Mouse (Mus musculus) heart, postnatal 4 days (tissue): Measurements from ENCODE around the gene Dcst2. TPM values are rescaled to one million over a fixed set of nuclear protein-coding genes. Genes with fewer than 3 reads are reported as not detected.

ENCODE experiments used
- DNase-seq: peaks from one replicate; pipeline ENCODE4 v3.0.0; 2021
- total RNA-seq, 2 experiments: library from RNA; stranded (reverse); gene quantifications; 2 replicates each; pipeline ENCODE4 v1.2.3; 2021

The Dcst2 gene
- total RNA-seq, 2 experiments from 2014 or later, result 0.14 to 0.23 TPM

DNA sequence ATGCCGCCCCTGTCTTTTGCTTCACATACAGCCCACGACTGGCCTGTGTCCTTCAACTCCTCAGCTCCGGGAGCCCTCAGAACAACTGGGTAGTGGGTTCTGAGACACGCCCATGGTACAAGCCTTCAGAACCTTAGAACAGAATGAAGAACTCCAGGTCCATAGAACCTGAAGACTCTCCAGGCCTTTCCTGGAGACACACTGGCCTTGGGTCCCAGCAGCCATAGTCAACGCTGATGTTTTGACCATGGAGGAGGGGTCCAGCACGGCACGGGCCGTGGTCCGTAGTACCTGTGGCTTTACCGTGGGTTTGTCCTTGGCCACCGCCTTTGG is 3.3 kb downstream of the Dcst2 start, which contains the start of gene Dcst1:
Gene Dcst1 (minus strand): TSS at position 101 of the 333 bp plus-strand sequence.
- no peak for DNase-seq

DNA sequence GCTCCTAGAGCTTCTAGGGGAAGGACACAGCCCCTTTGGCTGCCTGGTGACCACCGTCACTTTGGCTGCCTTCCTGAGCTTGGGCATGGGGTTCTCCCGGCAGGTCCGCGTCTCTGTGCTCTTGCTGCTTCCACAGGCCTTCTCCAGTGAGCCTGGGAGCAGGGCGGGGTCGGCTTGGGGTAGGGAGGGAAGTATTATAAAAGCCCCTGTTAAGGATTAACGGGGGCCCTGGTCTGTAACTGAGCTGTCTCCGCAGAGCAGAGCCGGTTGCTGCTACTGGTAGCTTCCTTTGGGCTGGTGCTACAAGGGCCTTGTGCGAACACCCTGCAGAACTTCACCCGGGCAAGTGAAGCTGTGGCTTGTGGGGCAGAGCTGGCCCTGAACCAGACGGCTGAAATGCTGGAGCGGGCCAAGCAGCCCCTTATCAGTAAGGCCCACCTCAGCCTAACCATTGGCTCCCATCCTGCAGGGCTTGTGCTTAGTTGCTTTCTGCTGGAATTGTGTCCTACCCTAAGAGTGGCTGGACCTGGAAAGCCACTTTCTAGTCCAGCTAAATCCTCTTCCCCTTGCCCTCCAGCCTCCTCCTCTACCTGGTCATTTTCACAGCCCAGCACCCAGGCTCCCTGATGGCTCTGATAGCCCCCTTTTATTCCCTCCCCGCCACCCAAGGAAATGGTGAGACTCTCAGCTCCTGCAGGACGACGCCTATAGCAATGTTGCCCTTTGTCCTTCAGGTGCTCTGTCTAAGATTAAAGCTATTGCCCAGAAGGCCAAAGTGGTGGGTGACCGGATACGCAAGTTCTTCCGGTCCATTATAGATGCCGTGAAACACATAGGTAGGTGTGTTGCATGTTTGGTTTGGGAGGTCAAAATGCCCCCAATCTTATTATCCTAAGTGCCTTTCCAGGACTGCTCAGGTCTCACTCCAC is 4.0 kb downstream of the Dcst2 start:
- peak; percentile 55 for DNase-seq

DNA sequence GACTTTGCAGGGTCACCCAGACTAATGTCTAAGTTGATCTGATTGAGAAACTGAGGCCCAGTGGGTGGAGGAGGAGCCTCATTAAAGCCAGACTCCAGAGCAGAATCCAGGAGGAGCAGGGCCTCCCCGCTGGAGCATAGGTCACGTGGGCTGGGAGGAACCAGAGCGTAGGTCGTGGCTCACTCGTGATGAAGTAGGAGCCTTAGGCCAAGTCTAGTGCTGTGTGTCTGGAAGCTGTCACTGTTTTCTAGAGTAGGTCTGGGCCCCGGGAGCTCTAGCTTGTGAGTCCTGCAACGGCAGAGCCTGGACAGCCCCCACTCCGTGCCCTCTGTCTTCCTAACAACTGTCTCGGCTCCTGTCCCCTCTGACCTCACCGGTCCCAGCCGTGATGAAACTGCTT is 5.6 kb downstream of the Dcst2 start:
- no peak for DNase-seq

DNA sequence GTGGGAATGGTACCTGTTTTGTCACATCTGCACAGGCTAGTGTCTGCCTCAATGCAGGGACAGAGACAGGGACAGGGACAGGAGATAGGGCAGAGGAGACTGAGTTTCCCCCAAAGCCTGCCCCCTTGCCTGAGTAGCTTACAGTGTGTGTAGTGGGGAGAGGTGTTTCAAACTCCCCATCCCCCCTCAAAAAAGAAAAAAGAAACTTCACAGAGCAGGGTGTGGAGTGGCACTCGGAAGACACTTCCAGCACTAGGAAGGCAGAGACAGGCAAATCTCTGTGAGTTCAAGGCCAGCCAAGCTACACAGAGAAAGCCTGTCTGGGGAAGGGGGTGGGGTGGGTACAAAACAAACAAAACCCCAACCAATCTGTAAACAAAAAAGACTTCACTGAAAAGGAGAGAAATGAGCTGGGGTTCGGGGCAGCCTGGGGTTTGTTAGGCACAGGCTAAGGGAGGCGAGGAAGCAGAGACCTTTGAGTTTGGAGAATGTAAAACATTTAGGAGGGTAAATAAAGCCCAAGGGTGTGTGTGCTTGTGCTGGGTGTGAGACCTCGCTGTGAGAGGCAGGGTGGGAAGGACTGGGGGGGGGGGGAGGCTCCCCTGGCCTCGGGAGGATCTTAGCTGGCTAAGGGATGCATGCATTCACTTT is 11.9 kb downstream of the Dcst2 start:
- DNase-seq, result no peak

DNA sequence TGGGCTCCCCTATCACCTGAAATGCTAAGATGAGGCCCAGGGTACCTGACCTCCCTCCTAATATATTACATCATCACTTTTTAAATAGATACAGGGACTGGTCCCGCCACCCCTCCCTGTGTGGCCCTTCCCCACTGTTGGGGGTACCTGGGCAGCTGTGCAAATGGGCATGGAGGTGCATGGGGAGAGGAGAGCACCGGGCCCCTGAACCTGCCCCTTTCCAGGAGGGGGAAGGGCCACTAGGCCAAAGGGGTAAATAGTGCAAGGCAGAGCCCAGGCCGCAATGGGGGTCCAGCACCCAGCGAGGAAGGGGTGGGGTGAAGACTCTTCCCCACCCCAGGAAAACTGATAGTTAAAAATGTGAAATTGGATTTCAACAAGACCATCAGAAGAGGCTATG is 16.1 kb downstream of the Dcst2 start:
- no peak for DNase-seq

DNA sequence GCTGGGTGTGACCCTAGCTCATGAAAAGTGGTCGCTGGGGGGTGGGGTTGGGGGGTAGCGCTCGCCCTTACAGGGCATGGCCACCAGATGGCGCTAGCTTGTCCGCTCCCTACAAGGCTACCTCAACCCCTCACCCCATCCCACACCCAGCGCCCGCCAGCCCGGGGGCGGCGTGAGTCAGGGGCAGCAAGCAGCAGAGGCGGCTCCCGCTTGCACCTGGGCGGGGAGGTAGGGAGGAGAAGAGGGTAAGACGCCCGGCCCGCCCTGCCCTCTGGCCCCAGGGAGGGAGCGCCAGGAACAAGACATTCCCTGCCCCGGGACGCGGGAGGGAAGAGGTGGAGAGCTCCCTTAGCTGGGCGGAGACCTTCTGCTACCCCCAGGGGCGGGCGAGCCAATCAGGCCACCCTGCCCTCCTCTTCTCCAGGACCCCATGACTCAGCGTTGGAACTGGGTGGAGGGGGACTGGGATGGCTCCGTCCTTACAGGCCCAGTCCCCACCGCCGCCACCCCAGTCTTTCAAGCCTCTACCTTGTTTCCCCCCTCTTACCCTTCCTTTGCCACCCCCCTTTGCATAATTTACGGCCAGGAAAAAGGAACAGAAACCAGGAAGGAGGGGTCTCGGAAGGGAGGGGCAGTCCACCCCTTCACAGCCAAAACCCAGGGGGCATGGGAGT is 16.8 kb downstream of the Dcst2 start:
- peak; percentile 84 for DNase-seq

DNA sequence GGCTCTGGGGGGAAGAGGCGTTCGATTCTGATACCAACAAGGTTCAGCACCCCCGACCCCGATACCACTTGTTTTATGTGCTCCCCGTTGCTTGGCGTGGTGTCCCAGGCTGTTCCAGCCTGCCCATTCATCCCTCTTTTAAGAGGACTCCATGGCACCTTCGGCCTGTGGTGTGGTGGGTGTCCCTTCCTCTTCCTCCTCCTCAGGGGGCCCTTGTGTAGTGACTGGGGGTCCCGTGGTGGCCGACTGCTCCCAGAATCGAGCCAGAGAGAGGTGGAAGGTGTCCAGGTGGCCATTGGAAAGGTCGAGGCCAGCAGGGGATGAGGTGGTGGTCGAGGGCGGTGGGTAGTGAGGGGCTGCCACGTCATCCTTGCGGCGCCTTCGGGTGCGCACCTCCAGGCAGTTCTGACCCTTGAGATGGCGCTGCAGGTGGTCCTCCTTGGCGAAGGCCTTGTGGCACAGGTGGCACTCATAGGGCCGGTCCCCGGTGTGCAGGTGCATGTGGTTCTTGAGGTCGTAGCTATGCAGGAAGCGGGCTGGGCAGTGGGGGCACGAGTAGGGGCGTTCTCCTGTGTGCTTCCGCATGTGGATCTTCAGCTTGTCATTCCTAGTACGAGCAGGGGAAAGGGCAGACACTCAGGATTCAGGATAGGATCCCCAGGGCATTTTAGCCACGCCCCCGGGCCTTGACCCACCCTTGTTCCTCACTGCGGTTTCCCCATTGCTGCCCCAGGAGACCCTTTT is 17.8 kb downstream of the Dcst2 start:
- no peak for DNase-seq

DNA sequence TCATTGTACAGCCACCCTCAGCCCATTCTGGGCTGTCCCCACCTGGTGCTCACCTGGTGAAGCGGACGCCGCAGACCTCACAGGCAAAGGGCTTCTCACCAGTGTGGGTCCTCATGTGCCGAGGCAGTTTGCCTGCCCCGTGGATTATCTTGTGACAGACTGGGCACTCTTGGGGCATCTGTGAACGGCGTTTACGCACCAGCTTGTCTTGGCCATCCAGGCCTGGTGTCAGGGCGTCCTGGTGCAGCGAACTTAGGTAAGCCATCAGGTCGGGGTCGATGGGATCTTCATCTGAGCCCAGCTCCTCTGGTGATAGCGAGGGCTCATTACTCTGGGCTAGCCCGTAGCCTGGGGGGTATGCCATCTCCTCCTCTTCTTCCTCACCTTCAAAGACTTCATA is 18.5 kb downstream of the Dcst2 start:
- no peak for DNase-seq

DNA sequence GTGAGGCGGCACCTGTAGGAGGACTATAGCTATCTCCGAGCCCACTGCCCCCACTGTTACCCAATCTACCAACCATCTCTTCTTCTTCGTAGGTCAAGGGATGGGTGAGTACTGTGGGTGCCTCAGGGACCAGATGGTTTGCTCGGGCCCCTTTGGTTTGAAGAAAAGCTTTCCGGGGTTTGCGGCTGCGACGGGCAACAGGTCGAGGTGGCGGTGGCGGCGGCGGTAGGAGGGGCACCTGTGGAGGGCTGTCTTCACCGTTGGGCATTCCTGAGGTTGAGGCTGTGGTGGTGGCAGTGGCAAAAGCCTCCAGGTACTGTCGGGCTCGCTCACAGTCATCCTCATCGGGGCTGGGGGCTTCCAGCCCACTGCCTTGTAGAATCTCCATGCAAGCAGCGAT is 18.9 kb downstream of the Dcst2 start:
- no peak for DNase-seq

DNA sequence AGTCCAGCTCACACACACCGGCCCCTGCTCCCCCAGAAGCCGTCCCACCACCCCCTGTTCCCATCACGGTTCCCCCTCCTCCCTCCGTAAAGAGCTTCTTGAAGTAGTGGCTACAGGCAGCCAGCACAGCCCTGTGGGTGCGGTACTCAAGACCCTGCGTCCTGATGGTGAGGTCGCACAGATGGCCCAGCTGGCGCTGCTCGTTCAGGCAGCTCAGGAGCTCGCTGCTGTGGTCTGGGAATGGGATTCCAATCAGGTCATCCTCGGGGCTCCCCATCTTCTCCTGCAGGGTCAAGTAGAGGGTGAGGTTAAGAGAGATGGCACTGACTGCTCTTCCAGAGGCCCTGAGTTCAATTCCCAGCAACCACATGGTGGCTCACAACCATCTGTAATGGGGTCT is 19.5 kb downstream of the Dcst2 start:
- DNase-seq, result no peak

DNA sequence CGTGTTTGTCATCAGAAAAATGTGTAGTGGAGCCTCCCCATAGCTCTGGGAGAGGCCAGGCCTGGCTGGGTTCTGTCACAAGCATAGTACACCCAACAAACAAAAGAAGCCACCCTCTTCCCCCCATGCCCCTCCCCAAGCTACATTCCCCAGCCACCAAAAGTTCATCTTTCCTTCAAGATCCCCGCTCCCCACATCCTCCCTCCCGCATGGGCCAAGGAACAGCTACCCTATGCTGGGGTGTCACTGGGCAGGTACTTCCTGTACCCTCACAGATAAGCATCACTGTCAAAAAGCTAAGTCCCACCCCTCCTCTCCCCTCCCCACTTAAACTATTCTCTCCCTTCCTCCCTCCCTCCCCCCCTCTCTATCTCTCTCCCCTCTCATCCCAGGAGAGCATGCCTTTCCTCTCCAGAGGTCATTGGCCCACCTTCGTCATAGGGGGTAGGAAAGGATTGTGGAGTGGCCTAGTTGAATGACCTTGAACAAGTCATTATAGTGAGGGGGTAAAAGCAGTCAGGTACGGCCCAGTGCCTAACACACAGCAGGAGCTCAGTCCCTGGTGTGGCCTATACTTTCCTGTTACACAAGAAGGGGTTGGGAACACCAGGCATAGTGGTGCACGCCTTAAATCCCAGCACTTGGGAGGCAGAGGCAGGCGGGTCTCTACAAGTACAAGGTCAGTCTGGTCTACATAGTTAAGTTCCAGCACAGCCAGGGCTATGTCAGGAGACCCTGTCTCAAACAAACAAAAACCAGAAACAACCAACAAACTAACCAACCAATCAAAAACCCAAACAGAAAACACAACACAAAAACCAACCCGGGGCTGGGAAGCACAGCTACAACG is 20.5 kb downstream of the Dcst2 start:
- DNase-seq, result no peak

DNA sequence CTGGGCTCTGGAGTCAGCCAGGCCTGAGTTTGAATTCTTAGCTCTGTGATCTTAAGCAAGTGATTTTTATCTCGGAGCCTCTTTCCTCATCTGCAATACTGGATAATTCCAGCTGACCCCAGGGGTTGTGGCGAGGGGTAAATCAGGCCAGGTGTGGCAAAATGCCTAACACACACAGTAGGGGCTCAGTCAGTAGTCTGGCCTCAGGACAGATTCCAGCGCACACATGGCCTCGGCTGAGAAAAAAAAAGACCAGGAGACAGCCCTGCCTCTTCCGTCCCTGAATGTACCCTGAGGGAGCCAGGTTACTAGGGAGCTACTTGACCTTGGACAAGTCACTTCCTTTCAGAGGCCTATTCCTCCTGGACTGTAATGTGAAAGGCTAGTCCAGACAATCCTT is 21.2 kb downstream of the Dcst2 start:
- no peak for DNase-seq

DNA sequence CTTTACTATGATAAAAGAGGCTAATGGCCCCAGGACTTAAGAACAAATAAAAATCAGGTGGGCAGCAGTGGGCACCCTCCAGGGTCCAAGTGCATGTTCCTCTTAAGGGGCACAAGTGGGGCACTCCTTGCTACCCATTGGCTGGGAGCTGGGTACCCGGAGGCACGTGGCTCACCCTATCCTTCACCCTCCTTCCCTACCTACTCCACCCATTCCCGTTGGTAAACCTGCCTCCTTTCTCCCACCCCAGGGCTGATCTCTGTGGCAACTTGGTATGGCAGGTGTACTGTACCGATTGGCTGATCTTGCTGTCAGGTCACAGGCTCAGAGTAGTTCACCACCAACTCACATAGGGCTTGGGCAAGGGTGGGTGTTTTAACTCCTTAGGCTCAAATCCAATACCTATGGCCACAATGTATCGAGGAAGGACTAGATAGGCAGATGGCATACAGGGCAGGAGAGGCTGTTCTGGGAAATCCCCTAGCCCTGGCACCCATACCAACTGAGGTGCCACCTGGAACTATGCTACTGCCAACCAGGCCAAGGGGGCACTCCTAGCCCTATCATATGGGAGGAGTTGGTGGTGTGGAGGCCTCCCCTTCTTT is 22.0 kb downstream of the Dcst2 start:
- no peak for DNase-seq

DNA sequence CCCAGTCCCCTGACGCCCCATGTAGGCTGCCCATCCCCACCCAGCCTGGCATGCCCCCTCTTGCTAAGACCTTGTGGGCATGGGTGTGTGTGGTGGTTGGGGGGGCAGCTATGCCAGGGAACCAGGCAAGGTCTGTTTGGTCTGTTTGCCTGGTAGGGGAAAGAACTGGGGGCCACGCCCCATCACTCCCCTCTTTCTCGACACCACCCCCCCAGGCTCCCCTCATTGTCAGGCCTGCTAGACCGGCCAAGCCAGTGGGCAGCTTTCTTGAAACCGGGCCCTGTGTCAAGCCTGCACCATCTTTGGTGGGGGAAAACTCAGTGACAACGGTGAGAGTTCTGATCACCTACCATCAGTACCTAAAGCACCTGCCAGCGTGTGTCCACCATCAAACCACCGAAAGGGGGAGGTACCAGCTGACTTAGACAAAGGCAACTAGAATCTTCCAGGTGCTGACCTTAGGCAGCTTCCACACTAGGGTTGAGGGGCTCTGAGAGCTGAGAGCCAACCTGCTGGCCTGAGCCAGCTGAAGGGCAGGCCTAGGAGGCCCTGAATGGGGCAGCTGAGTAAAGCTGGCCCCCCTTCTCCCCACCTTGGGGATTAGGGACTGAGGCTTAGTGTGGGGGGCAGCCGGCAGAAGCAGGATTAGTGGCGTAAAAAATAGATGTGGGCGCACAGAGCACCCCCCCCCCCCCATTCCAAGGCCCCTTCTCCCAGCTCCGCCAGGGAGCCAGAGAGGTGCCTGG is 22.7 kb downstream of the Dcst2 start:
- no peak for DNase-seq

DNA sequence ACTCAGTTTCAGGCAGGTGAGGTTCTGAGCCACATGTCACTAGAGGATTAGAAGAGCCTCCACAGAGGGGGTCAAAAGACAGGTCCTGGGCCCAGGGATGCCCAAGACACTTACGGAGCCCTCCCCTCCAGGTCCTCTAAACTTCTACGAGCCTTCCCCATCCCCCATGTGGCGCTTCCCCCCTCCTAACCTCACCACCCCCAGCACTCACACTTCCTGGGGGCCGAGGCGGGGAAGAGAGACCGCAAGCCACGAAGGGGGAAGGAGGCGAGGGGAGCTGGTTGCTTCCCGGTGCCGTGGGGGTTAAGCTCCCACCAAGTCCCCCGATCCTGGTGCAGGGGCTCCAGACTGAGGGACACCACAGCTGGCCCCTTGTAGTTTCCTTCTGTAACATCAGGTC is 23.7 kb downstream of the Dcst2 start:
- DNase-seq, result no peak

DNA sequence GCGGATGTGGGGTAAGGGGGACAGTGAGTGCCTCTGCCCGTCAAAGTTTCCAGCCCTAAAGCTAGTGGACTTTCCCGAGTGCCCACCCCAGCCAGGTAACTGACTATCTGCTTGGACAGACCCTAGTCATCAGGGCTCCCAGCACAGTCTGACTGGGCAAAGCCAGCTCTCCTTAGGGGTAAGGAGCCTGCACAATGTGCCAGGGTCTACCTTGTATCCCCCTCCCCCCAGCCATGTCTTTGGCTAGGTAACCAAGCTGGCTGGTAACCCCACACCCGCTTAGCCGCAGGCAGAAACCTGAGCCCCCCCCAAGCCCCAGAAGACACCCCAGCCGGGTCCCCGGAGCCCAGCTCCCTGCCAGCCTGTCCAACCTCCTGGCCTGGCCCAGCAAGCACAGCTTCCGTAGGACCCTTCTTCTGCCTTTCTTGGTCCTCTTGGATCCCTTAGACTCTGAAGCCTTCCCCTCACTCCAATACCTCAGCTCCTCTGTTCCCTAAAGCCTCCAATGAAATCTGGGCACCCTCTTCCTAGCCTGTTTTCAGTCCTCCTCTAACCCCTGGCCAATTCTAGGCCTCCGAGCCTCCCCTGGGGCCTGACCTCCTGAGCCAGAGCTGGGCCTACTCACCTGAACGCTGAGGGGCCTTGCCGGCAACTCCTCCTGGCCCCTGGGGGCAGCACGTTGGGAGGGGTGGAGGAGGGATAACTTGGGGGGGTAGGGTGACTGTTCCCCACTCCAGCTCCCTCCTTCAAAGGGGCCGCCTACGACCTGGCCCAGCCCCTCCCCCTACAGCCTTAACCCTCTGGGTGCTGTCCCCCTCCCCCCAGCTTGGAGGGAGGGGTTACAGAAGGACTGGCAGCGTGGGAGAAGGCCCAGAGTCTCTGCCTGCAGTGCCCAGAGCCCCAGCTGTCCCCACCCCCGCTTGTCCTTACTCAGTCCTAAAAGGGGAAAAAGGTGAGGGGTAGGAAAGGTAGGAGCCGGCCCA is 25.0 kb downstream of the Dcst2 start:
- no peak for DNase-seq

DNA sequence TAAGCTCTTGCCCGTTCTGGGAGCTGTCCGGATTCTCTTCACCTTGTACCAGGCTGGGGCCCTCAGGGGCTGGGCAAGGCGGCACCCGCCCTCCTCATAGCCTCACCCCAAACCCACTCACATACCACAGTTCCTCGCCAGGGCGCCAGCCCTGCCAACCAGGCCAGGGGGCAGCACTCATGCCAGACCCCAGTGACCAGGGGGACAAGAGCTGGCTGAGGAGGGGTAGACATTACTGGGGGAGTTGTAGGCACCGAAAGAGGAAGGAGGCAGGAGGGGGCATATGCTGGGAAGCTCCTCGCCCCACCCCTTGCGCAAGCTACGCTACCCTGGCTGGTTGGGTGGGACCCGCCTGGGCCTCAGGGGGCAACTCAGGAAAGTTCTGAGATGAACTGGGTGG is 25.9 kb downstream of the Dcst2 start:
- DNase-seq, result no peak

DNA sequence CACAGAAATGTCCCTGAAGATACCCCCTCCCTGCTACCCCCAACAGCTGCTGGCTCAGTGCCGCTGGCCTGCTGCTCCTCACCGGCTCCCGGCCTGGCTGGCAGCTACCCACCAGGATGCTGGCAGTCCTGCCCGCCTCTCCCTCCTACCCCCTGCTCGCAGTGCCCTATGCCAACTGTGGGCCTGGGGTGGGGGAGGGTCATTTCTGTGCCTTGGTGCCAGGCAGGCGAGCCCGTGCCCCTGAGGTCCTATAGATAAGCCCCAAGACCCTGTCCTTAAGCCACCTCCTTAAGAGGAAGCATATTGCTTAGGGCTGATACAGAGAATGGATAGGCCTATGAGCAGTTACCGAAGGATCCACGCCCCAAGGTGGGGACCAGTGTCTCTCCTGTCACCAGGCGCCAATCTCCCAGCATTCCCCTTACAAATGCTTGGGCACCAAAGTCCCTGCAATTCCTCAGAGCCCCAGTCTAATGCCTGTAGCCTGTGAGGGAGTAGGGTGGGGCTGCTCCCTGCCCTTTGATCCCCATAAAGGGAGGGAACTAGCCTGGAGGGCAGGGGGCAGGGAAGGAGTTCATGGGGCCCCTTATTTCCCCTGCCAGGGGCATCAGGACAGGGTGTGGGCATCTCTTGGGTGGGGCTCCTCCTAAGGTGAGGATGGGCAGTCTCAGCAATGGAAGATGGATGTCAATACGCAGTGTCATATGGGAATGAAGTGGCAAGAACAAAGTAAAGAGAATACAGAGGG is 26.5 kb downstream of the Dcst2 start:
- DNase-seq, result peak; percentile 83
